ENCODE assay signal across 12 mouse cellular contexts in the genomic region with DNA sequence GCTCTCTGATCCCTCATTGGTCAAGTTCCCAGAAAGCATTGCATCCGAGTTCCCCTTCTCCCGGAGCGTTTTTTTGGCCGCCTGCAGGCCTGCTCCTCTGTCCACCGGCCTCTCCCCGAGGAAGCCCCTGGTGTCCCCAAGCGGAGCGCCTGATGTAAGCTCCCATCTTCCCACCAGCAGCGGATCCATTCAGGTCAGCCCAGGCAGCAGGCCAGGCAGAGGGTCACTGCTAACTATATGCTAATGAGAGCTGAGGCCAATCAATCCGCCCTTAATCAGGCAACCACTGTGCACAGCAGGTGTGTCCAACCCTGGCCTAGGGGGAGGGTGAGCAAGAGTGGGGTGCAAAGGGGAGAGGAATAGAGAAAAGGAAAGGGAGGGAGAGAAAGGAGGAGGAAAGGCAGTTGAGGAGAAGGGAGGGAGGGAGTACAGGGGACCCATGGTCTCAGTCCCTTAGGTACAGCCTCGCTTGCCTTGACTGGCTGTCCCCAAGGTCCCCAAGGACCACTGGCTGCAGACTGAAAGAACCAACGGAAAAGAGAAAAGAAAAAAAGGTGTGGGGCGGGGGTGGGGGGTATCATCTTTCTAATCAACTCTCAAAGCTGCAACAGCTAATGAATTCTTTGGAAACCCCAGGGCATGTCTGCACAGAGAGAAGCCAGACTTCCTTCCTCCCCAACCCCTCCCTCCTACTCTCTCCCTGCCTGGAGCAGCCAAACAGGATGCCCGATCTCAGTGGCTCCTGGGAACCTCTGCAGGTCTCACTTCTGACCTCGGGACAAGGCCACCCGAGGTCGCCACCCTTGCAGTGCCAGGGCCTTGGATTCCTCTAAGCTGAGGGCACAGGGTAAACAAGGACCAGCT. TPM values are rescaled to one million over a fixed set of nuclear protein-coding genes. Genes with fewer than 3 reads are reported as not detected.
DNase-seq lines count a peak whose midpoint lies in the region; ATAC-seq lines count a peak whose summit lies in the region.
"Had no signal": no experiment of that assay in that cellular context is flagged by ENCODE, and none has a peak within 500 bp of the region (broad histone marks: within the 10 kb centered on the region; RNA-seq: fewer than 3 reads in every experiment).

No protein-coding gene starts in this region.

- no peaks in the 10 kb centered on the region for H3K27me3 ChIP-seq in embryonic facial prominence, embryonic 14.5 days (replicated peaks; ENCODE audit: control insufficient read depth, insufficient read depth, low read length)
- no peaks in the 10 kb centered on the region for H3K27me3 ChIP-seq in midbrain, embryonic 11.5 days (ENCODE audit: control insufficient read depth, insufficient read depth, low read length)
- H3K27me3 ChIP-seq: hindbrain, embryonic 15.5 days; kidney, embryonic 15.5 days had no signal

- DNase-seq in left cerebral cortex, postnatal 4 days = peak; percentile 37
- DNase-seq in left cerebral cortex, postnatal 25 days (ENCODE audit: low spot score in 2 of 2) = no peak
- DNase-seq in embryonic facial prominence, embryonic 14.5 days (ENCODE audit: low spot score) = peak; percentile 55
- DNase-seq in midbrain, embryonic 11.5 days (ENCODE audit: low spot score, missing footprints) = peak; percentile 90
- no peak for DNase-seq in urinary bladder, adult 18-20 months (ENCODE audit: low spot score in 2 of 2)
- no peak for DNase-seq in adrenal gland, postnatal 14 days

- no peak overlapping the region for H3K27ac ChIP-seq in embryonic facial prominence, embryonic 14.5 days (replicated peaks; ENCODE audit: low read depth, low read length)
- H3K27ac ChIP-seq in midbrain, embryonic 11.5 days (ENCODE audit: low read depth, low read length) = peak overlapping the region; percentile 15
- H3K27ac ChIP-seq: hindbrain, embryonic 15.5 days; kidney, embryonic 15.5 days; limb, embryonic 15.5 days had no signal

- ATAC-seq in embryonic facial prominence, embryonic 14.5 days (ENCODE audit: low read depth) = peak; percentile 67
- peak; percentile 63; the same call in 1 of the 2 replicates for ATAC-seq in midbrain, embryonic 11.5 days (ENCODE audit: low FRiP score)
- ATAC-seq in frontal cortex, adult (ENCODE audit: low TSS enrichment) = no peak

- H3K4me1 ChIP-seq in embryonic facial prominence, embryonic 14.5 days (ENCODE audit: control insufficient read depth, insufficient read depth, low read length) = no peaks in the 10 kb centered on the region
- peaks cover 11% of the 10 kb centered on the region for H3K4me1 ChIP-seq in midbrain, embryonic 11.5 days (ENCODE audit: control insufficient read depth, insufficient read depth, low read length)
- H3K4me1 ChIP-seq: megakaryocyte, embryonic 14.5 days had no signal

- 9% methylated on average over 17 of the region's 17 CpGs for WGBS in embryonic facial prominence, embryonic 14.5 days
- WGBS in midbrain, embryonic 11.5 days = 4% methylated on average over 17 of the region's 17 CpGs

- H3K9me3 ChIP-seq in embryonic facial prominence, embryonic 14.5 days (ENCODE audit: control insufficient read depth, low read length) = no peaks in the 10 kb centered on the region; the same call in 1 of the 2 replicates
- no peaks in the 10 kb centered on the region for H3K9me3 ChIP-seq in midbrain, embryonic 11.5 days (ENCODE audit: control insufficient read depth, low read length)
- H3K9me3 ChIP-seq: hindbrain, embryonic 15.5 days; kidney, embryonic 15.5 days; limb, embryonic 15.5 days had no signal

- H3K4me2 ChIP-seq in embryonic facial prominence, embryonic 14.5 days (ENCODE audit: low read depth, low read length) = no peak overlapping the region
- peak overlapping the region; percentile 10; the same call in 1 of the 2 replicates for H3K4me2 ChIP-seq in midbrain, embryonic 11.5 days
- H3K4me2 ChIP-seq: hindbrain, embryonic 15.5 days; kidney, embryonic 15.5 days; limb, embryonic 15.5 days; lung, embryonic 14.5 days had no signal

- H3K4me3 ChIP-seq in embryonic facial prominence, embryonic 14.5 days (ENCODE audit: low read depth, low read length) = no peak overlapping the region
- no peak overlapping the region for H3K4me3 ChIP-seq in midbrain, embryonic 11.5 days (ENCODE audit: low read depth, low read length)
- H3K4me3 ChIP-seq: hindbrain, embryonic 15.5 days; kidney, embryonic 15.5 days; limb, embryonic 15.5 days; megakaryocyte, embryonic 14.5 days had no signal

- no peaks in the 10 kb centered on the region for H3K36me3 ChIP-seq in embryonic facial prominence, embryonic 14.5 days (ENCODE audit: control insufficient read depth, insufficient read depth, low read length)
- no peaks in the 10 kb centered on the region for H3K36me3 ChIP-seq in midbrain, embryonic 11.5 days (ENCODE audit: control insufficient read depth, insufficient read depth, low read length)
- H3K36me3 ChIP-seq: hindbrain, embryonic 15.5 days; kidney, embryonic 15.5 days; limb, embryonic 15.5 days had no signal

- no peak overlapping the region for H3K9ac ChIP-seq in embryonic facial prominence, embryonic 14.5 days (ENCODE audit: low read depth, low read length)
- H3K9ac ChIP-seq in midbrain, embryonic 11.5 days (ENCODE audit: low read length) = no peak overlapping the region; the same call in 1 of the 2 replicates
- H3K9ac ChIP-seq: hindbrain, embryonic 15.5 days; kidney, embryonic 15.5 days; limb, embryonic 15.5 days; lung, embryonic 14.5 days had no signal

- intact Hi-C loops in left cerebral cortex, postnatal 4 days (cut with DNase I) = no loop called here
- intact Hi-C loops in left cerebral cortex, postnatal 25 days (cut with DNase I) = no loop called here

RNA-seq across cellular contexts. Expression of a gene that starts 53.7 kb away (rescaled TPM):
- 100 to 1,000 TPM; 149 to 155 TPM for total RNA-seq in left cerebral cortex, postnatal 4 days (2021)
- 100 to 1,000 TPM; 110 TPM for total RNA-seq in left cerebral cortex, postnatal 25 days (2021)
- polyA plus RNA-seq in embryonic facial prominence, embryonic 14.5 days (2014; fragmentation: Nextera tagmentation; extraction: Ambion mirVana) = 19.0 and 22.4 TPM in 2 replicates
- polyA plus RNA-seq in midbrain, embryonic 11.5 days (2014; fragmentation: Nextera tagmentation; extraction: Ambion mirVana) = 12.4 and 15.6 TPM in 2 replicates
- total RNA-seq in adrenal gland, postnatal 14 days (2021) = 57.3 and 61.2 TPM in 2 replicates

Comparison
In these comparisons a context has a peak if more than half of its experiments do, and no peak if none do; other contexts are left out.
1. DNase-seq: peak in left cerebral cortex, postnatal 4 days (single experiment), embryonic facial prominence, embryonic 14.5 days (single experiment) and midbrain, embryonic 11.5 days (single experiment); none in left cerebral cortex, postnatal 25 days (0 of 2), urinary bladder, adult 18-20 months (0 of 2) and adrenal gland, postnatal 14 days (single experiment).